Mouse (Mus musculus) adrenal gland, postnatal 4 days (tissue): ENCODE data around the gene Abt1. TPM values are rescaled to one million over a fixed set of nuclear protein-coding genes. Genes with fewer than 3 reads are reported as not detected.

Experiments
- DNase-seq, 2 experiments: peaks; one replicate each; pipeline ENCODE4 v3.0.0; 2021 to 2022; ENCODE audit warnings: low spot score in 2 of 2, mixed read lengths in 2 of 2
- long read RNA-seq, 2 experiments: library from polyadenylated mRNA; stranded (forward); transcript quantifications; one replicate each; pipeline ENCODE4 v2.0.0; 2021
- total RNA-seq, 2 experiments: library from RNA; stranded (reverse); gene quantifications; 2 replicates each; pipeline ENCODE4 v1.2.3; 2021

The Abt1 gene
- total RNA-seq = 1 to 10 TPM; 7.9 to 8.9 TPM
- long read RNA-seq, experiment 1, full-length matches to known transcripts = 20 of 22 reads
- long read RNA-seq, experiment 1, partial matches to known transcripts = 1 of 22 reads
- long read RNA-seq, experiment 1, other reads (novel, unspliced or antisense) = 1 of 22 reads
- long read RNA-seq, experiment 2, full-length matches to known transcripts = 38 of 45 reads
- long read RNA-seq, experiment 2, partial matches to known transcripts = 1 of 45 reads
- long read RNA-seq, experiment 2, other reads (novel, unspliced or antisense) = 6 of 45 reads

DNA sequence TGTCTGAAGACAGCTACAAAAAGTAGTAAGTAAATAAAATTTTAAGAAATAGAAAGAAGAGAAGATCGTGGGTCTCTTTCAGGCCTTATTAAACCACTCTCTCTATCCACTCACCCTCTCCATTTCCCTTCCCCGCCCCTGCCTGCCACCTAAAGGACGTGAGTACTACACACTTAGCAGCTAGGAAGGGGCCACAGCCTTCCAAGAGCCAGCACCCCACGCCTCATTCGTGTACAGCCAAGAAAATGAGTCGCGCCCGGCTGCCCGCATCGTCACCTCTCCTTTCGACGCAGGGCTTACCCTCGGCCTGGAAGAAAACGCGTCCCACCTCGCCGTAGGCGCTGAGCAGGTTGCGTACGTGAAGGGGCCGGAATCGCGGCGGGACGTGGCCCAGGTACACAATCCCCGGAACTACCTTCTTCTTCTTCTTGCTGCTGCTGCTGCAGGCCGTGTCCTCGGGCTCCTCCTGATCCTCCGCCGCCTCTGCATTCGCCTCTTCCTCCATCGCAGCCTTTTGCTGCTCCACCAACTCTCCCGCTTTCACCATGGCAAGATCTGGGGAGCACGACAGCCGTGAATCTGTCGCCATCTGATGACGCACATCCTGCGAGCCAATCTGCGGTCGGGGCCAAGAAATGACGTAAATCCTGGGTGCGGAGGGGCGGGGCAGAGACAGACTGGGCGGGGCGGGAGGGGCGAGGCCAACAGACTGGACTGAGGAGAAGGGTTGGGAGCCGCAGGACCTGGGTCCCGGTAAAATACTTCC, at the start of gene Abt1:
TSS of gene Abt1 (minus strand) at position 581 of the 766 bp plus-strand sequence.
- DNase-seq = peak; percentile 89 to 91

DNA sequence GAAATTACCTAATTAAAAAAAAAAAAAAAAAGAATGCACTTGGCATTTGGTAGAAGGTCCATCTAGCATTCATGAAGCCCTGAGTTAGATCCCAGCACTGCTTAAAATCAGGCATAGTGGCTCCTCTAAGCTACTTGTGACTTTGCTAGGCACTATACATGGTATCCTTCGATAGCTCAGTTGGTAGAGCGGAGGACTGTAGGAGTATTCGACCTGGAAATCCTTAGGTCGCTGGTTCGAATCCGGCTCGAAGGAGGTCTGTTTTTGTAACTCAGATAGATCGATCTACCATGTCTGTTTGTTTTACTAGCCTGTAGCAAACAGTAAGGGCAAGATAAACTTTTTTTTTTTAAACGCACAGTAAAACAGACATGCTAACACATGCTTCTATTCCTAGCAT, 43.2 kb upstream of the Abt1 start:
- DNase-seq = peak in 1 of 2 experiments; percentile 19

DNA sequence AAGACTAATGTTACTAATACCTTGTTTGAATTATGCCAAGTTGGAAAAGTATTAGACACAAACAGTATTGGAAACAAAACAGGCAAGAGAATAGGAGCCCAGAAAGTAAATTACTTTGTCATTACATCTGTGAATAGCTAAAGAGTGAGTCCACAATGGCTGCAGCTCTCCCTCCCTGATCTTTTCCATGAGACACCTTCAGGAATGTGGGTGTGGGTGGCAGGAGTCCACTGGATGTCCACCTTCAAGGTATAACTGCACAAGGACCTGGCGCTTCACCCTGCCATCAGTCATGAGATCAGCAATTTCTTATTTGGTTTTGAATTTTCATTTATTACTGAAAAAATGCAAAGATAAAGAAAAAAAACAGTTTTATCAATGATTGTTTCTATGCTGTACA, 42.6 kb upstream of the Abt1 start:
- DNase-seq = no peak

DNA sequence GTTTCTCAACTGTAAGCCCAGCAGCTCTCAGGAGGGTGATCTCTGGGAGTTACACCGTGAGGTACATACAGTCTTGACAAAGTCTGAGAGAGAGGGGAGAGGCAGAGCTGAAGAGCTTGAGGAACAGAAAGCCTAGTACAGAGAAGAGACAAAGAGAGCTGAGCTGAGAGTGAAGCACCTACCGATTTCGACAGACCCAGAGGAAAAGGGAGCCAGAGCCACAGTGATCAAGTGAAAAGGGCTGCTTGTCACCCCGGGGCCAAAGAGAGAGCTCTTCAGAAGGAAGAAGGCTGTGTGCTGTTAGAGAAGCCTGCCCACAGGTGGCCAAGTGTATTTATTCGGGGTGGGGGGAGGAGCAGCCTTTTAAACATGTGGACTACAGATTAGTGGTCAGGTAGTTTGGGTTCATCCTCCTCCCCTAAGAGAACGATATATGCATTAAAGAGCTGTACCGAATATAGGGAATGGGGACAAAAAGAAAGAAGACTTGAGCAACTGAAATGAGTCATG, 42.0 kb upstream of the Abt1 start, which contains the start of gene Btn1a1:
TSS of gene Btn1a1 (minus strand) at position 302 of the 510 bp plus-strand sequence.
- DNase-seq = no peak

DNA sequence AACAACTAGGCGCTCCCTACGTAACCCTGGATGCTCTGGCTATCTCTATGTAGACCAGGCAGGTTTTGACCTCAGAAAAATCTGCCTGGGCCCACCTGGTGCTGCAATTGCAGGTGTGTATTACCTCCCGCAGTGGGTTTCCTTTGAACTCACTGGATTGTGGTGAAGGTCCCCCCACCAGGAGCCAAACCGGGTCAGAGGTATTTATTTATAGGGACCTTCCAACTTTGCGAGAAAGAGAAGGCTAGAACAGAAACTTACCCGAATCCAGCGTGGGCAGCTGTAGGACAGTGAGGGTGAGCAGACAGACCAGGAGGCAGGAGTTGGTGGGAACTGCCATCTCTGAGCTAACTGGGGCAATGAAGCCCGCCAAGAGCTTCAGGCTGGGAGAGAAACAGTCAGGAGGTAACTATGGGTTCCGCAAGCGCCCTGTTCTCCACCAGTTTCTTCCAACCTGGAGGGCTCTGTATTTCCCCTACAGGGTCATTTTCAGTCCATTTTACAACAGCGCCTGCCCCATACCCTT, 41.2 kb upstream of the Abt1 start:
- DNase-seq = no peak

DNA sequence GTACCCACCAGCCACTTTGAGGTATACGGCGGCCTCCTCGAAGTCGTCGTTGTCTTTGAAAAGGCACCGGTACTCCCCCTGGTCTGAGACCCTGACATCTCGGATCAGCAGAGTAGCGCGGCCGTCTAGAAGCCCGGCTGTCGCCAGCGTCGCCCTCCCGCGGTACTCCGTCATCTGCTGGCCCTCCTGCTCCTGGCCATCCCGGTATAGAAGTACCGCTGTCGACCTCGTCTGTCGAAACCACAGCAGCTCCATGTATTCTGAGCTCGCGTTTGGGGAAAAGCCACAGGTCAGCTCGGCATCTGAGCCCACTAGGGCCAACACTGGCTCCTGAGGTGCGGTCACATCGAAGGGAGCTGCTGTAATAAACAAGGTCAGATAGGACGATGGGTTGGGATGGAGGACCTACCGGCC, 40.6 kb upstream of the Abt1 start:
- no peak for DNase-seq

DNA sequence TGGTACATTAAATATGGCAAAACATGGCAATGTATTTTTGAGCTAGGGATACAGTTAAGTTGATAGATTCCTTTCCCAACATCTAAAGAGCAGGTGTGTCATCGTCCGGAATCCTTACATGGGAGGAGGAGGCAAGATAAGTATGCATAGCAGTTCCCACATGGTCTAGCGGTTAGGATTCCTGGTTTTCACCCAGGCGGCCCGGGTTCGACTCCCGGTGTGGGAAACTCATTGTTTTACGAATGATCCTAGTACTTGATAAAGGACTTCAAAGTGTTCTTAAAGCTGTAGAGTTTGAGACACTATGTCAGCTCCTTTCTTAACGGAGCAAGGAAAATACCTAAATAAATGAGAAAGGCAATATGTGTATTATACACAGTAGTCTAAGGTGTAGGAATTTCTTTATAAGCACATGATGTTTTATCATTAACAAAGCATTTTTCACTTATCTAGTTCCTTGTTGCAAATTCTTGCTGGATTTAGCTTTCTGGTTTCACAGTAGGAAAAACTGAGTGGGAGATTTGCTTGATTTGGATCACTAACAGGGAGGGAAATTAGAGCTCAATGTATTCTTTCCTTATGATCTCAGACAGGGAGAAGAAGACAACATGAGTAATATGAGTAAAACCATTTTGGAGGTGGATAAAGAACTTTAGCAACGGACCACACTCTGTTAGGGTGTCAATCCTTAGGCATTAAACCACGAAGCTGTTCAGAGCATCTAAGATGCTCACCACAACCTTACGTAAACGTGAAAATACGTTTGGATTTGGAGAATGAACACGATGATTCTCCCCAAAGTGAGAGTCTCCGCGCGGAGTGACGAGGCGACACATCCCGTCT, 39.9 kb upstream of the Abt1 start:
- peak; percentile 22 to 27 for DNase-seq

DNA sequence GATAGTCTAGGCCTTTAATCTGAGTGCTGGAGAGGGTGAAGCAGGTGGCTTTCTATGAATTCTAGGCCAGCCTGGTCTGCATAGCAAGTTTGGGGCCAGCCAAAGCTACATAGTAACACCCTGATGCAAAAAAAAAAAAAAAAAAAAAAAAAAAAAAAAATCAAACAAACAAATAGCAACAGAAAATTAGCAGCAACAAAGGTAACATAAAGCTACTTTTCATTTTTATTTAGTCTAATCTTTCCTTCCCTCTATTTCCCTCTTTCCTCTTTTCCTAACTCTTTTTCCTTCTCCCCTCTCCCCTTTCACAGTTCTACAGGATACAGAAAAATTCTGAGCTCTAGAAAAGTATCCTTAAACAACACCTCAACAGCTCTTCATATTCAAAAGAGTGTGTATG, 39.0 kb upstream of the Abt1 start:
- DNase-seq = no peak

DNA sequence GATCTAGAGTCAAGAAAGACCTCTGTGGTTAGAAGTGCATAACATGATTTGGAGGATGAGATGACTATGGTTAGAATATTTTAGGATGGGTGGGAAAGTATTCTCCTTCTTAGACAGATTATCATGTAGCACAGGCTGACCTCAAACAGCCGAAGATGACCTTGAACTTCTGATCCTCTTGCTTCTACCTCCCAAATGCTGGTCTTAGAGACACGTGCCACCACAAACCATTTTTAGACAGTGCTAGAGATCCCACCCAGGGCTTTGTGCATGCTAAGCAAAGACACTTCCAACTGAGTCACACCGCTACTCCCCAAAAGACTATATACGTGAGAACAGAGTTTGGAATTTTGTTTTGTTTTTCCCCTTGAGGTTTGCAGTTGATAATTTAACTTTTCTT, 38.4 kb upstream of the Abt1 start:
- DNase-seq = no peak

DNA sequence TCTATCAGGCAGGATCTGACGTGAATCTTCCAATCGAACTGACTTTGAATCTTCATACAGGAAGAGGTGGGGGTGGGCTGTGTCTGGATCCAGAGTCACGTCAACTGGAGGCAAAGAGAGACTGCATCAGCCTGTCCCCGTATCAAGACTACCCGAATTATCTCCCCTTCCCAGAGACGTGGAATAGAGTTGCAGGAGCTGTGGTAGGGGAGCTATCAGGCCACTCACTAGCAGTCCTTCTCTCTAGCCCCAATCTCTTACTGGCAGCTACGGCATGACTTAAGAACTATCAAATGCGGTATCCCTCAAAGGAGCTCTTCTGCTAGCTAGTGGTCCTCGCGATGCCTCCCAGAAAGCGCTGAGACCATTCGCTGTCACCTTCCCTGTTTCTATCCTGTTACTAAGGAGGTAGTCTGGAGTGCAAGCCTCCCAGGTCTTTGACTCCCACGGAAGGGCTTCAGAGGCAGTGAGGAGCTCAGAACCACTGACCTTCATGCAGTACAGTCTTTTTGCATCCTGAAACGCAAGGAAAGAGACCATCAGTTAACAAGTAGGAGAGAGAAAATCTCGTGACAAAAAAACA, 35.7 kb upstream of the Abt1 start:
- DNase-seq = no peak

DNA sequence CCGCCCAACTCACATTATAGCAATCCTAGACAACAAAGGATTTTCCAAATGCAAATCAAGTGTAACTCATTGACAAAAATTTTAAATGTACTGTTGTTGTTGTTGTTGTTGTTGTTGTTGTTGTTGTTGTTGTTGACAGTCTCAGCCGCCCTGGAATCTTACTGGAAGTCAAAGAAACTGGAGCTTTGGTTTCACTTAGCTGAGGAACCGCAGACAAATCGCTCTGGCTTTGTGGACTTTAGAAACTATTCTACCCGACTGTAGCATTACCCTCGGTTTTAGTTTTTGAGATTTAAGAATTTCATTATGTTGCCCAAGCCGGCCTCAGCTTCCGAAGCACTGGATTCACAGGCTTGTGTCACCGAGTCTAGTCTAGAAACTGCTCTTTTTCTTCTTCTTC, 30.3 kb upstream of the Abt1 start:
- no peak for DNase-seq

DNA sequence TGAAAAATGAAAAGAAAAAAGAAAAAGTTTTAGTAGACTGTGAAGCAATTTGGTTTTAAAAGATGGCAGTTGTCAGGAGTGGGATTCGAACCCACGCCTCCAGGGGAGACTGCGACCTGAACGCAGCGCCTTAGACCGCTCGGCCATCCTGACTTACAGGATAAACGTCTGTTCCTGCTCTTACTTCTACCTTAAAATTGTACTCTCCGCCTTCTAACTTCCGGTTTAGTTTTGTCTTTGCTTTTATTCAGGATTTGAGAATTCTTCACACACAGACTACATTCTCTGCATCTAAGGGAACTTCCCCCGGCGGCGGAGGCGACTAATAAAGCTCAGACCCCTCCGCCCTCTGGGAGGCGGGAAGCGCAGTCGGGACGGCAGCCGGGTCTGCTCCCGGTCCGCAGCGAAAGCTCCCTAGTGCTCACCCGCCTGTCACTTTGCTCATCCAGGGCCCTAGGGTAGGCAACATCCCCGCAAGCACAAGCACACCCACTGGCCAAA, 29.7 kb upstream of the Abt1 start:
- DNase-seq = peak; percentile 40 to 58

DNA sequence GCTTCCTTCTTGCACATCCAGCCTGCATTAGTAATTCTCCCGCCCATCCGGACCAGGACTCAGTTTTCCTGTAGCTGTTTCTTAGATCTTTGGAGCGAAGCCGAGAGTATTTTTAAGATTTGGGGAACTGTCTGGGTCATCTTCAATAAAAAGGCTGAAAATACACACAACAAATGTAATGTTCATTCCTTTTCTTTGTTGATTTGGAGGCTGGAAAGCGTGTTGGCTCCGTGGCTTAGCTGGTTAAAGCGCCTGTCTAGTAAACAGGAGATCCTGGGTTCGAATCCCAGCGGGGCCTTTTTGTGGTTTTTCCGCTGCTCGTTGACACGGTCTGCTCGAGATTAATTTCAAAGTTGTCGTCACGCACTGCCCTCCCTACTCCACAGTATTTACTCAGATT, 26.7 kb upstream of the Abt1 start:
- peak; percentile 44 to 46 for DNase-seq

DNA sequence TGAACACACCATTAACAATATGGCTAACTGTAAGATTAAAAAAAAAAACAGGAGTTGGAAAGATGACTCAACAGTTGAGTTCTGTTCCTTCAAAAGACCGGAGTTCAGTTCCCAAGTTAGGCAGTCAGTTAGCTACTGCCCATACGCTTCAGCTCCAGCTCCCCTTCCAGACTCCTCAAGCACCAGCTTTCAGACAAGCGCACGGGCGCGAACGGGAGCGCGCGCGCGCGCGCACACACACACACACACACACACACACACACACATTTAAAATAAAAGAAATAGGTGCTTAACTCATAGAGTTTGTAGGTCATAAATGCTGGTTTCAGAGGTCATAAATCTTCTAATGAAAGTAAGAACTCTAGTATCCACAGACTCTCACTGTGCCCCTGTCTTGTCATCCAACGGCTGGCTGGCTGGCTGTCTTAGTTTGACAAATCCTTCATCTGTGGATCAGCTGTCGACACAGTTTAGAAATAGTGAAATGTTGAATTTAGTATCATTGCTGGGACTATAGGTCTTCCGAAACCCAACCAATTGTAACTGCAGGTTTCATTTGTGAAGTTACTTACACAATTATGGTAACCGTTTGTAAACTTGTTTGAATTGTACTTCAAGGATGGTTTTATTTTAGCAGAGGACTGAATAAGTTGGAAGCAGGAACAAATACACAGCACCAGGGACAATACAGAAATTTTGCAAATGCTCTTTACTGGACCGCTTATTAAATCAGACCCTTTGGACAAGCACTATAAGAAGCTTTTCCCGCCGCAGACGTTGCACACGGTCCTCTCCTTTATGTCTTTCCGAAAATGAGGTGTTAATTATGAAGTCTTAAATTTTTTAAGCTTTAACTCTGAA, 25.8 kb upstream of the Abt1 start:
- peak in 1 of 2 experiments; percentile 28 for DNase-seq

DNA sequence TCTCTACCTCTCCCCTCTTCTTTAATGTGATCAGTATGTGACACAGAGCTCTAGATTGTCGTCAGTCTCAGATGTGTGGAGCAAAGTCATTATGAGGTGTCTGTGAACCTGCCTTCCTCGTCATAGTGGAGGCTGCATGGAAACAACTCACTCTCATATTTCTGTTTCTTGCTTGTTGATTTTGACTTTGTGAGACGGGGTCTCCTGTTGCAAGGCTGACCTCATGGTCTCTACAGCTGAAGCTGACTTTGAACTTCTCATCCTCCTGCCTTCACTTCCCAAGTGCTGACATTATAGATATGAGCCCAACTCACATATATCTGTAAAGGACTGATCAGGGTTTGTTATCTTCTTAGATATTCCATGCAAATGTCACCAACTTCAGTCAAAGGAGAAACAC, 25.1 kb upstream of the Abt1 start:
- no peak for DNase-seq

DNA sequence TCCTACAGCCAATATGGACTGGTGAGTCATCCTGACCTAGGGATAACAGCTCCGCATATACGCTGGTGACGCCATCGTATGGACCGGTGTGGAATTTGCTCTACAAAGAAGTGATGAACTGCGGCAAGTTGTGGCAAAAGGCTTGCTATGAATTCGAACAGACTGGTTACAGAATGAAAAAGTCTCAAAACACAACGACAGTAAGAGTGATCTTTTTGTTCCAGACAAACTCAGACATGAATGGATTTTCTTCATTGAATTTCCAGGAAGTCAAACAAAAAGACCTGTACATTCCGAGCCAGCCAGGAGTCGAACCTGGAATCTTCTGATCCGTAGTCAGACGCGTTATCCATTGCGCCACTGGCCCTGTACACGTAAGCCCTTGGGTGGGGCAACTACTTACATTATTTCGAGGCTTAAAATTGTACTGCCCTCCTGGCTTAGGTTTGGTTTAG, 22.9 kb upstream of the Abt1 start:
- peak in 1 of 2 experiments; percentile 54 for DNase-seq

DNA sequence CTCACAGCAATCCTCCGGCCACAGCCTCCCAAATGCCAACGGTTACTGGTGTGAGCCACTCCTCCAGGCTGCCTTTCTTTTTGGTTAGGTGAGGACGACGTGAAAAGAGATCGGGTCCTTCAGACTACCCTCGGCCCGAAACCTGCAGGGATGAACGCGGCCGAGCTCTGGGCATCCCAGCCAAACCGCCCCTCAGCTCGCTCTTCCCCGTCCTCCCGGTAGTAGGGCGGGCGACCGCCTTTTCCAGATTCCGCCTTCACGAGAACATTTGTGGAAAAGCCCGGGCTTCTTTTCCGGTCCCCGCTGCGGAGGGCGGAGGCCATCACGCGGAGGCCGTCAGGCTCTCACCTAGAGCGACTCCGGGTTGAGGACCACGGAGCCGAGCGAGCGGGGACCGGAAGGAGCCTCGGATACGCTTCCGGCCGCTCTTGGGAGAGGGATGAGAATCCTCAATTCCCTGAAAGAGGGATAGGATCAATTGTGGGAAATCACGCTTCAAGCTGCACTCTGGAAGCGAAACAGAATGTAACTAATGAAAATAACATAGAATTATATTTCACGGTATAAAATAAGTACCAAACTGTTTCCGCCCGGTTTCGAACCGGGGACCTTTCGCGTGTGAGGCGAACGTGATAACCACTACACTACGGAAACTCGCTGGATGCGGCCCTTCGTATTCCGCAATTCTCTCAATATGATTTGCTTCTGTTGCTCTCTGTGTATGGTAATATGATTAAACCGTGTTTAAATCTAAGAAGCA, 22.1 kb upstream of the Abt1 start:
- DNase-seq = peak; percentile 72 to 76

DNA sequence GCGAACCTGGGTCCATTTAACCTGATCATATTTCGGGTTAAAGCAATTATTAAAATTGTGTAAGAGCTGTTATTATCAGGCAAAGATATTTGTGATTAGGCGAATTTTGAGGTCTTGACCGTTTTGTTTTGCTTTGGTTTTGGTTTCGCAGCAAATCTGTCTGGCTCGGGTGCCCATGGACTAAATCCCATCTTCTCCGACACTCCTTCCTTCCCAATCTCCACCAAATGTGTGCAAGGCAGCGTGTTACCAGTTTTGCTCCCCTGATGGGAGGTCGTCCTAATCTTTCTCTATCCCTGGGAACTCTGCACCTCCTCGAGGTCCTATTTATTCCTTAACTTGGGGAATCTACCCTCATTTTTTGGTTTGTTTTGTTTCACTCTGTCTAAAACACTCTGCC, 21.5 kb upstream of the Abt1 start:
- no peak for DNase-seq

DNA sequence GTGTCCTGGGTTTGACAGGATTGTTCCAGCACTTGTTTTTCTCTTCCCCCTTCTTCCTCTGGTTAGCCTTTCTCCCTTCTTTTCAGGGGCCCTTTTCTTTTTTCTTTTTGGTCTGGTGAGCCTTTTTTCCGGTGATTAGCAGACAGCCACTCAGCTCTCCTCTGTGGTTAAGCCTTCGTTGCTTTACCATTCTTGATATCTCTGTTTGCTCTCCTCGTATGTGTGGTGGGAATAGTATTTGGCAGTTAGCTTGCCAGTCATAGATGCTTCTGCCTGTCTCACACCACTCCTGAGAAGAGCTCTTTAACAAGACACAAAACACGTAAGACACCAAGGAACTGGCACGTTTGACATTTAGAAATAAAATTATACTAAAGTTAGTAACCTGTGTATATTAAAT, 20.8 kb upstream of the Abt1 start:
- DNase-seq = no peak
